Mouse (Mus musculus): ENCODE measurements around the gene Runx2. TPM values are rescaled to one million over a fixed set of nuclear protein-coding genes. Genes with fewer than 3 reads are reported as not detected.

The Runx2 gene
- polyA plus RNA-seq, 1 experiment from 2014 or later: 3.0 TPM

- no peak overlapping the region for H3K4me3 ChIP-seq (ENCODE audit: low read depth, low read length)
- no peak overlapping the region for H3K4me2 ChIP-seq (replicated peaks; ENCODE audit: low read depth, low read length)
- no peaks in the 10 kb centered on the region for H3K4me1 ChIP-seq (replicated peaks; ENCODE audit: control insufficient read depth, insufficient read depth, low read length)
- H3K27me3 ChIP-seq (ENCODE audit: control insufficient read depth, insufficient read depth, low read length): no peaks in the 10 kb centered on the region
- H3K9ac ChIP-seq (ENCODE audit: low read depth, low read length): no peak overlapping the region
- WGBS: 60% methylated on average over 11 of the region's 11 CpGs
- no peak overlapping the region for H3K27ac ChIP-seq (ENCODE audit: low read depth, low read length)
- DNase-seq (ENCODE audit: low spot score) (no peak), ATAC-seq (ENCODE audit: low FRiP score) (no peak)
- no peaks in the 10 kb centered on the region for H3K36me3 ChIP-seq (ENCODE audit: control insufficient read depth, insufficient read depth, low read length)
- no peaks in the 10 kb centered on the region for H3K9me3 ChIP-seq (ENCODE audit: control insufficient read depth, low read length)
Observed at GRCm38 (mm10) chr17:44669985-44670384, 144.6 kb downstream of the Runx2 start.

- H3K36me3 ChIP-seq (ENCODE audit: control insufficient read depth, insufficient read depth, low read length): no peaks in the 10 kb centered on the region
- WGBS: 91% methylated on average over 5 of the region's 5 CpGs
- H3K9ac ChIP-seq (ENCODE audit: low read depth, low read length): no peak overlapping the region
- H3K27ac ChIP-seq (ENCODE audit: low read depth, low read length): no peak overlapping the region
- no peaks in the 10 kb centered on the region for H3K27me3 ChIP-seq (ENCODE audit: control insufficient read depth, insufficient read depth, low read length)
- no peak overlapping the region for H3K4me2 ChIP-seq (replicated peaks; ENCODE audit: low read depth, low read length)
- H3K9me3 ChIP-seq (ENCODE audit: control insufficient read depth, low read length): no peaks in the 10 kb centered on the region
- no peak for DNase-seq (ENCODE audit: low spot score)
- no peak for ATAC-seq (ENCODE audit: low FRiP score)
- no peaks in the 10 kb centered on the region for H3K4me1 ChIP-seq (replicated peaks; ENCODE audit: control insufficient read depth, insufficient read depth, low read length)
- no peak overlapping the region for H3K4me3 ChIP-seq (ENCODE audit: low read depth, low read length)
Observed at GRCm38 (mm10) chr17:44667346-44667745, 147.3 kb downstream of the Runx2 start.

- H3K4me2 ChIP-seq (replicated peaks; ENCODE audit: low read depth, low read length): no peak overlapping the region
- no peak overlapping the region for H3K9ac ChIP-seq (ENCODE audit: low read depth, low read length)
- no peaks in the 10 kb centered on the region for H3K36me3 ChIP-seq (ENCODE audit: control insufficient read depth, insufficient read depth, low read length)
- no peaks in the 10 kb centered on the region for H3K4me1 ChIP-seq (replicated peaks; ENCODE audit: control insufficient read depth, insufficient read depth, low read length)
- H3K27ac ChIP-seq (ENCODE audit: low read depth, low read length): no peak overlapping the region
- H3K4me3 ChIP-seq (ENCODE audit: low read depth, low read length): no peak overlapping the region
- H3K9me3 ChIP-seq (ENCODE audit: control insufficient read depth, low read length): no peaks in the 10 kb centered on the region
- 78% methylated on average over 7 of the region's 7 CpGs for WGBS
- DNase-seq (ENCODE audit: low spot score) (no peak), ATAC-seq (ENCODE audit: low FRiP score) (no peak)
- H3K27me3 ChIP-seq (ENCODE audit: control insufficient read depth, insufficient read depth, low read length): no peaks in the 10 kb centered on the region
Observed at GRCm38 (mm10) chr17:44663872-44664271, 150.7 kb downstream of the Runx2 start.

- no peak overlapping the region for H3K4me3 ChIP-seq (ENCODE audit: low read depth, low read length)
- ATAC-seq (ENCODE audit: low FRiP score): no peak
- WGBS: 82% methylated on average over 1 of the region's 1 CpGs
Observed at GRCm38 (mm10) chr17:44663208-44663607, 151.4 kb downstream of the Runx2 start.

GRCm38 (mm10) chr17:44662080-44662706 is 152.4 kb downstream of the Runx2 start:
- no peaks in the 10 kb centered on the region for H3K36me3 ChIP-seq (ENCODE audit: control insufficient read depth, insufficient read depth, low read length)
- H3K27me3 ChIP-seq (ENCODE audit: control insufficient read depth, insufficient read depth, low read length): no peaks in the 10 kb centered on the region
- ATAC-seq (ENCODE audit: low FRiP score): no peak
- no peaks in the 10 kb centered on the region for H3K4me1 ChIP-seq (replicated peaks; ENCODE audit: control insufficient read depth, insufficient read depth, low read length)
- no peak for DNase-seq (ENCODE audit: low spot score)
- H3K9me3 ChIP-seq (ENCODE audit: control insufficient read depth, low read length): no peaks in the 10 kb centered on the region
- H3K4me2 ChIP-seq (replicated peaks; ENCODE audit: low read depth, low read length): no peak overlapping the region
- no peak overlapping the region for H3K27ac ChIP-seq (ENCODE audit: low read depth, low read length)
- 93% methylated on average over 6 of the region's 6 CpGs for WGBS
- H3K4me3 ChIP-seq (ENCODE audit: low read depth, low read length): no peak overlapping the region
- no peak overlapping the region for H3K9ac ChIP-seq (ENCODE audit: low read depth, low read length)

More at GRCm38 (mm10) chr17:44663208-44663607, 151.4 kb downstream of the Runx2 start:
- Histone ChIP-seq H3K9me3 (ENCODE audit: control insufficient read depth, low read length) (no peaks in the 10 kb centered on the region), H3K27ac (ENCODE audit: low read depth, low read length) (no peak overlapping the region), H3K4me2 (replicated peaks; ENCODE audit: low read depth, low read length) (no peak overlapping the region), H3K27me3 (ENCODE audit: control insufficient read depth, insufficient read depth, low read length) (no peaks in the 10 kb centered on the region), H3K4me1 (replicated peaks; ENCODE audit: control insufficient read depth, insufficient read depth, low read length) (no peaks in the 10 kb centered on the region), H3K9ac (ENCODE audit: low read depth, low read length) (no peak overlapping the region), H3K36me3 (ENCODE audit: control insufficient read depth, insufficient read depth, low read length) (no peaks in the 10 kb centered on the region)
- no peak for DNase-seq (ENCODE audit: low spot score)

GRCm38 (mm10) chr17:44660121-44660806 is 154.3 kb downstream of the Runx2 start:
- Histone ChIP-seq H3K4me2 (replicated peaks; ENCODE audit: low read depth, low read length) (no peak overlapping the region), H3K4me1 (replicated peaks; ENCODE audit: control insufficient read depth, insufficient read depth, low read length) (no peaks in the 10 kb centered on the region), H3K4me3 (ENCODE audit: low read depth, low read length) (no peak overlapping the region), H3K9me3 (ENCODE audit: control insufficient read depth, low read length) (no peaks in the 10 kb centered on the region), H3K27me3 (ENCODE audit: control insufficient read depth, insufficient read depth, low read length) (no peaks in the 10 kb centered on the region), H3K9ac (ENCODE audit: low read depth, low read length) (no peak overlapping the region), H3K27ac (ENCODE audit: low read depth, low read length) (no peak overlapping the region), H3K36me3 (ENCODE audit: control insufficient read depth, insufficient read depth, low read length) (no peaks in the 10 kb centered on the region)
- no peak for DNase-seq (ENCODE audit: low spot score)
- 77% methylated on average over 7 of the region's 7 CpGs for whole genome bisulfite sequencing
- no peak for ATAC-seq (ENCODE audit: low FRiP score)

GRCm38 (mm10) chr17:44654503-44654902 is 160.1 kb downstream of the Runx2 start:
- WGBS: 92% methylated on average over 4 of the region's 4 CpGs

GRCm38 (mm10) chr17:44653081-44653480 is 161.5 kb downstream of the Runx2 start:
- DNase-seq (ENCODE audit: low spot score): no peak
- Histone ChIP-seq H3K27ac (ENCODE audit: low read depth, low read length) (no peak overlapping the region), H3K4me3 (ENCODE audit: low read depth, low read length) (no peak overlapping the region), H3K36me3 (ENCODE audit: control insufficient read depth, insufficient read depth, low read length) (no peaks in the 10 kb centered on the region), H3K4me1 (replicated peaks; ENCODE audit: control insufficient read depth, insufficient read depth, low read length) (no peaks in the 10 kb centered on the region), H3K4me2 (replicated peaks; ENCODE audit: low read depth, low read length) (no peak overlapping the region), H3K9ac (ENCODE audit: low read depth, low read length) (no peak overlapping the region), H3K27me3 (ENCODE audit: control insufficient read depth, insufficient read depth, low read length) (no peaks in the 10 kb centered on the region), H3K9me3 (ENCODE audit: control insufficient read depth, low read length) (no peaks in the 10 kb centered on the region)
- no peak for ATAC-seq (ENCODE audit: low FRiP score)
- WGBS: 87% methylated on average over 3 of the region's 3 CpGs

More at GRCm38 (mm10) chr17:44654503-44654902, 160.1 kb downstream of the Runx2 start:
- ATAC-seq (ENCODE audit: low FRiP score) (no peak), DNase-seq (ENCODE audit: low spot score) (no peak)
- H3K9ac ChIP-seq (ENCODE audit: low read depth, low read length): no peak overlapping the region
- H3K36me3 ChIP-seq (ENCODE audit: control insufficient read depth, insufficient read depth, low read length): no peaks in the 10 kb centered on the region
- H3K27me3 ChIP-seq (ENCODE audit: control insufficient read depth, insufficient read depth, low read length): no peaks in the 10 kb centered on the region
- H3K4me2 ChIP-seq (replicated peaks; ENCODE audit: low read depth, low read length): no peak overlapping the region
- H3K27ac ChIP-seq (ENCODE audit: low read depth, low read length): no peak overlapping the region
- H3K4me3 ChIP-seq (ENCODE audit: low read depth, low read length): no peak overlapping the region
- H3K4me1 ChIP-seq (replicated peaks; ENCODE audit: control insufficient read depth, insufficient read depth, low read length): no peaks in the 10 kb centered on the region
- no peaks in the 10 kb centered on the region for H3K9me3 ChIP-seq (ENCODE audit: control insufficient read depth, low read length)

GRCm38 (mm10) chr17:44652054-44652453 is 162.5 kb downstream of the Runx2 start:
- no peak overlapping the region for H3K4me3 ChIP-seq (ENCODE audit: low read depth, low read length)
- H3K9me3 ChIP-seq (ENCODE audit: control insufficient read depth, low read length): no peaks in the 10 kb centered on the region
- DNase-seq (ENCODE audit: low spot score) (no peak), ATAC-seq (ENCODE audit: low FRiP score) (no peak)
- no peak overlapping the region for H3K4me2 ChIP-seq (replicated peaks; ENCODE audit: low read depth, low read length)
- H3K27me3 ChIP-seq (ENCODE audit: control insufficient read depth, insufficient read depth, low read length): no peaks in the 10 kb centered on the region
- H3K4me1 ChIP-seq (replicated peaks; ENCODE audit: control insufficient read depth, insufficient read depth, low read length): no peaks in the 10 kb centered on the region
- H3K36me3 ChIP-seq (ENCODE audit: control insufficient read depth, insufficient read depth, low read length): no peaks in the 10 kb centered on the region
- WGBS: 88% methylated on average over 7 of the region's 7 CpGs
- no peak overlapping the region for H3K27ac ChIP-seq (ENCODE audit: low read depth, low read length)
- no peak overlapping the region for H3K9ac ChIP-seq (ENCODE audit: low read depth, low read length)
